Mouse (Mus musculus) midbrain, embryonic 16.5 days (tissue): ENCODE results near the gene Eif5. TPM values are rescaled to one million over a fixed set of nuclear protein-coding genes. Genes with fewer than 3 reads are reported as not detected.
"Not testable (repeated sequence)": the region's sequence is repeated elsewhere in the genome, so short reads cannot be mapped to it uniquely, and the experiment has no call there.

Source experiments
- ATAC-seq: fragments of 200-750 bp; cut with Nextera tagmentation; 2 replicates; pipeline ENCODE4 v1.8.0; 2017; ENCODE audit warnings: moderate TSS enrichment
- H3K27ac ChIP-seq: fragments of 300-500 bp; sonication (generic); 2 replicates; pipeline ENCODE4 v1.5.1; 2014; ENCODE audit warnings: mild to moderate bottlenecking, low read length, mixed read lengths
- H3K27me3 ChIP-seq: fragments of 300-500 bp; sonication (generic); 2 replicates; pipeline ENCODE4 v1.6.1; 2014; ENCODE audit warnings: low read depth, low read length, mixed read lengths; ENCODE audit not compliant: control insufficient read depth, insufficient read depth
- H3K36me3 ChIP-seq: fragments of 300-500 bp; sonication (generic); 2 replicates; pipeline ENCODE4 v1.6.1; 2014; ENCODE audit warnings: mild to moderate bottlenecking, low read length, moderate library complexity, mixed read lengths; ENCODE audit not compliant: control insufficient read depth, insufficient read depth
- H3K4me1 ChIP-seq: fragments of 300-500 bp; sonication (generic); 2 replicates; pipeline ENCODE4 v1.6.1; 2014; ENCODE audit warnings: mild to moderate bottlenecking, low read length, mixed read lengths; ENCODE audit not compliant: control insufficient read depth, insufficient read depth
- H3K4me2 ChIP-seq: fragments of 300-500 bp; sonication (generic); 2 replicates; pipeline ENCODE4 v1.6.1; 2014; ENCODE audit warnings: mild to moderate bottlenecking, low read length, mixed read lengths
- H3K4me3 ChIP-seq: fragments of 300-500 bp; sonication (generic); 2 replicates; pipeline ENCODE4 v1.5.1; 2014; ENCODE audit warnings: low read depth, mild to moderate bottlenecking, low read length, moderate library complexity, mixed read lengths
- H3K9ac ChIP-seq: fragments of 300-500 bp; sonication (generic); 2 replicates; pipeline ENCODE4 v1.6.1; 2014; ENCODE audit warnings: low read depth, low read length, mixed read lengths
- H3K9me3 ChIP-seq: fragments of 300-500 bp; sonication (generic); replicated peaks from 2 replicates; pipeline ENCODE4 v1.6.1; 2014; ENCODE audit warnings: mild to moderate bottlenecking, low read length, mixed read lengths; ENCODE audit not compliant: control insufficient read depth, poor library complexity, severe bottlenecking
- WGBS: fragments of 180-500 bp; shearing (Covaris S2); extraction: QIAGEN DNeasy Blood & Tissue Kit; methylation state at CpG from one replicate; pipeline ENCODE4 v1.1.7; 2014; 5-methylcytosine and 5-hydroxymethylcytosine counted together
- polyA plus RNA-seq: library from polyadenylated mRNA; unstranded; fragments of >200 nt; fragmentation: Nextera tagmentation; extraction: Ambion mirVana; gene quantifications from 2 replicates; pipeline ENCODE4 v1.2.1, GENCODE M21; 2015

Gene Eif5
- polyA plus RNA-seq, 1 experiment from 2014 or later = 502 TPM

GRCm38 (mm10) chr12:111507001-111507400 lies 30.8 kb upstream of the Eif5 start:
- Histone ChIP-seq H3K27ac (no peak overlapping the region), H3K4me1 (no peaks in the 10 kb centered on the region; the same call in 1 of the 2 replicates), H3K27me3 (no peaks in the 10 kb centered on the region), H3K9me3 (no peaks in the 10 kb centered on the region), H3K36me3 (no peaks in the 10 kb centered on the region), H3K4me2 (no peak overlapping the region), H3K9ac (no peak overlapping the region), H3K4me3 (no peak overlapping the region)
- 63% methylated on average over 5 of the region's 5 CpGs for WGBS
- ATAC-seq = no peak

DNA sequence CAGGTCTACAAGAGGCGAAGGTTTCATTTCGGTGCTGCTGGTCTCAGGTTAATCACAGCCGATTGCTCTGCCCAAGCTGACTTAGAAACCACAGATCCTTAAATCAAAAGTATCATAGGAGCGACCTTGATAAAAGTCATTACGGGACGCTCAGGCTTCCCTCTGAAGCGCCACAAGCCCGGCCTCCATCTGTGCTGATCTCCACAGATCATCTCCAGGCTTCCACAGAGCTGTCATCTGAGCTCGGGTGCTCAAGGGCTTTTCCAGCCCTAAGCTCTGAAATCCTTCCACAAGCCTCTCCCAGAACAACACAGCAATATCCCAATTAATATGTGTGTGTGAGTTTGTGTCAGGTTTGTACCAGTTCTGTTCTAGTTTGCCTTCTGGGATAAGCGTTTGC lies 29.9 kb upstream of the Eif5 start:
- no peak for ATAC-seq
- H3K4me2 ChIP-seq = no peak overlapping the region
- WGBS = 90% methylated on average over 10 of the region's 10 CpGs
- H3K9ac ChIP-seq = no peak overlapping the region
- no peaks in the 10 kb centered on the region; the same call in 1 of the 2 replicates for H3K4me1 ChIP-seq
- no peak overlapping the region for H3K27ac ChIP-seq
- no peaks in the 10 kb centered on the region for H3K27me3 ChIP-seq
- H3K9me3 ChIP-seq = no peaks in the 10 kb centered on the region
- no peaks in the 10 kb centered on the region for H3K36me3 ChIP-seq
- H3K4me3 ChIP-seq = no peak overlapping the region

GRCm38 (mm10) chr12:111508438-111508837 lies 29.4 kb upstream of the Eif5 start:
- WGBS = 83% methylated on average over 3 of the region's 3 CpGs

GRCm38 (mm10) chr12:111512572-111513063 lies 25.2 kb upstream of the Eif5 start:
- H3K4me1 ChIP-seq = peaks cover 2% of the 10 kb centered on the region; the same call in 1 of the 2 replicates
- no peak overlapping the region for H3K27ac ChIP-seq
- 90% methylated on average over 12 of the region's 12 CpGs for WGBS
- no peak for ATAC-seq
- H3K9ac ChIP-seq = no peak overlapping the region
- no peaks in the 10 kb centered on the region for H3K36me3 ChIP-seq
- H3K4me2 ChIP-seq = no peak overlapping the region
- H3K27me3 ChIP-seq = no peaks in the 10 kb centered on the region
- no peak overlapping the region for H3K4me3 ChIP-seq
- H3K9me3 ChIP-seq = no peaks in the 10 kb centered on the region

More at GRCm38 (mm10) chr12:111508438-111508837, 29.4 kb upstream of the Eif5 start:
- not testable (repeated sequence) for H3K9me3 ChIP-seq, ATAC-seq, H3K27ac ChIP-seq, H3K27me3 ChIP-seq, H3K9ac ChIP-seq, H3K4me1 ChIP-seq, H3K36me3 ChIP-seq, H3K4me3 ChIP-seq, H3K4me2 ChIP-seq

GRCm38 (mm10) chr12:111513673-111514072 lies 24.1 kb upstream of the Eif5 start:
- Histone ChIP-seq H3K27ac (peak overlapping the region; percentile 51), H3K9ac (no peak overlapping the region), H3K9me3 (no peaks in the 10 kb centered on the region), H3K4me1 (peaks cover 2% of the 10 kb centered on the region; the same call in 1 of the 2 replicates), H3K4me3 (no peak overlapping the region), H3K36me3 (no peaks in the 10 kb centered on the region), H3K4me2 (no peak overlapping the region), H3K27me3 (no peaks in the 10 kb centered on the region)
- WGBS = 59% methylated on average over 5 of the region's 5 CpGs
- ATAC-seq = peak; percentile 72

DNA sequence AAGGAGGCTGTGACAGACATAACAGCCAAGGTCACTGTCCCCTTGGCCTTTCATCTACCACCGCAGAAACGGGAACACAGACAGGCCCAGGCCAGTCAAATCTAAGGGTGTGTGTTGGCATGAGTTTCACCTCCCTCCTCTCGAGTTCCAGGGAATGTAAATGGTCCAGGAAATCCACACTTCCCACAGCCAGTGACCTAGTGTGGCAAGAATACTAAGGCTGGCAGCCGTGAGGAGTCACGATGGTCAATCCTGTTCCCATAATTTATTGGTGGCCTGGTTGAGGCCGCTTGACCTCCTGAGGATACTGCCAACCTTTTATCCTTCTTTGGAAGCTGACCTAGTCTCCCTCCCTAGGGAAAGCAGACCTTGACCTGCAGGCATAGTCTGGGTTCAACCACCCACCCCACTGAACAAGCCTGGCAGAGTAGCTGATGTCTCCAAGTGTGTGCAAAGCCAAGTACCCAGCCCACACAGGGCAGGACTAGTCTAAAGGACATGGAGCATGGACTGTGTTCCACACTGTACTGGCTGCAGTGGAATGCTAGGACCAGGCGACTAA lies 23.5 kb upstream of the Eif5 start:
- Histone ChIP-seq H3K4me1 (peaks cover 2% of the 10 kb centered on the region; the same call in 1 of the 2 replicates), H3K9me3 (no peaks in the 10 kb centered on the region), H3K27ac (peak overlapping the region; percentile 51), H3K36me3 (no peaks in the 10 kb centered on the region), H3K4me2 (no peak overlapping the region), H3K9ac (no peak overlapping the region), H3K27me3 (no peaks in the 10 kb centered on the region), H3K4me3 (no peak overlapping the region)
- WGBS = 71% methylated on average over 7 of the region's 7 CpGs
- ATAC-seq = peak; percentile 62; the same call in 1 of the 2 replicates

GRCm38 (mm10) chr12:111514874-111515649 lies 22.8 kb upstream of the Eif5 start:
- Histone ChIP-seq H3K9me3 (no peaks in the 10 kb centered on the region), H3K36me3 (no peaks in the 10 kb centered on the region), H3K27ac (0 out of 2 replicates have a peak overlapping the region, but pooled peaks have one; percentile 51), H3K4me3 (no peak overlapping the region), H3K4me1 (peaks cover 2% of the 10 kb centered on the region; the same call in 1 of the 2 replicates), H3K9ac (no peak overlapping the region), H3K4me2 (no peak overlapping the region), H3K27me3 (no peaks in the 10 kb centered on the region)
- no peak for ATAC-seq
- 76% methylated on average over 7 of the region's 7 CpGs for WGBS

DNA sequence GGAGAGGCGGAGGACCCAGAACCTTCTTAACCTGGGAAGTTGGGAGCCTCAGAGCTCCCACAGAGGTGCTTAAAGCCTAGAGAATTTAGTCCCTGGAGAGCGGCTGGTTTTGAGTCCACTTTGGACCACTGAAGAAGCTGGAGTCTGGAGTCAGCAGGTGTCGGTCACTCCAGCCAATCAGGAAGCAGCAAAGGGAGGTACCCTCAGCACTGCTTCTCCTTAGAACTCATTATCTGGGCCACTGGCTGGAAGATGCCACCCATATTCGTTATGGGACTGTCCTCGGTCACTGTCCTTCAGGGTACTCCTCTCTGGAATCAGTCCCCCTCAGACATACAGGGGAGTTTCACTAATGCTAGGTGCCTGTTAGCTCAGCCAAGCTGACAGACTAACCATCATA lies 21.9 kb upstream of the Eif5 start:
- H3K4me2 ChIP-seq = no peak overlapping the region
- no peaks in the 10 kb centered on the region for H3K9me3 ChIP-seq
- no peaks in the 10 kb centered on the region for H3K27me3 ChIP-seq
- H3K9ac ChIP-seq = no peak overlapping the region
- H3K4me3 ChIP-seq = no peak overlapping the region
- H3K27ac ChIP-seq = no peak overlapping the region
- peaks cover 2% of the 10 kb centered on the region; the same call in 1 of the 2 replicates for H3K4me1 ChIP-seq
- no peak for ATAC-seq
- H3K36me3 ChIP-seq = no peaks in the 10 kb centered on the region
- 93% methylated on average over 5 of the region's 5 CpGs for WGBS

DNA sequence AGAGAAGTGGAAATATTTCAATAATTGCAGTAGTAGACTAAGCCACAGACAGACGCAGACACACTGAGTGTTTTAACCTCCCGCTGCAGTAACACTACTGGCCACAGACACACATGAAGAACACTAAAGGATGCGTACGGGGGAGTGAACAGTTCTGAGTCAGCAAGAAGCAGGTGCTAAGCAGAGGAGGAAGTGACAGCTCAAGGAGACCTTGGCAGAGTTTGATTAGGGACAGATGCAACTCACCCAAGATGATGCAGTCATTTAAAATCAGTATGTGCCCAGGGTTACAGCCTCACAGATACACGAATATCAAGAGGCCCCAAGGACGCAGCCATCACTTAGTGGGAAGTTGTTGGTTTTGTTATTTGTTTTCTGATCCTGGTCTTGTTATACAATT lies 21.0 kb upstream of the Eif5 start:
- Histone ChIP-seq H3K4me3 (no peak overlapping the region), H3K27ac (no peak overlapping the region), H3K9me3 (no peaks in the 10 kb centered on the region), H3K4me1 (peaks cover 2% of the 10 kb centered on the region; the same call in 1 of the 2 replicates), H3K4me2 (no peak overlapping the region), H3K9ac (no peak overlapping the region), H3K36me3 (no peaks in the 10 kb centered on the region), H3K27me3 (no peaks in the 10 kb centered on the region)
- ATAC-seq = no peak
- WGBS = 91% methylated on average over 6 of the region's 6 CpGs
